ENCODE assay signal across 8 mouse cellular contexts in genomic region chr8:34325841-34326613, GRCm38 (mm10).
DNase-seq lines count a peak whose midpoint lies in the region; ATAC-seq lines count a peak whose summit lies in the region.

No protein-coding gene starts in this region.

- peaks cover 6% of the 10 kb centered on the region; the same call in 1 of the 2 replicates for H3K27me3 ChIP-seq in heart, embryonic 10.5 days (ENCODE audit: insufficient read depth, poor library complexity, severe bottlenecking)
- H3K27me3 ChIP-seq in embryonic facial prominence, embryonic 14.5 days (replicated peaks; ENCODE audit: control insufficient read depth, insufficient read depth, low read length) = 0 out of 2 replicates have a peak, but pooled peaks cover 7% of the 10 kb centered on the region
- no peaks in the 10 kb centered on the region for H3K27me3 ChIP-seq in neural tube, embryonic 11.5 days (ENCODE audit: control insufficient read depth, insufficient read depth, low read length)

- H3K9me3 ChIP-seq in heart, embryonic 10.5 days = no peaks in the 10 kb centered on the region
- H3K9me3 ChIP-seq in embryonic facial prominence, embryonic 14.5 days (ENCODE audit: control insufficient read depth, low read length) = no peaks in the 10 kb centered on the region
- no peaks in the 10 kb centered on the region for H3K9me3 ChIP-seq in neural tube, embryonic 11.5 days (ENCODE audit: control insufficient read depth, low read length)

- H3K4me3 ChIP-seq in heart, embryonic 10.5 days = peak overlapping the region; percentile 59
- peak overlapping the region; percentile 22 for H3K4me3 ChIP-seq in embryonic facial prominence, embryonic 14.5 days (ENCODE audit: low read depth, low read length)
- peak overlapping the region; percentile 10; the same call in 1 of the 2 replicates for H3K4me3 ChIP-seq in neural tube, embryonic 11.5 days (ENCODE audit: low read depth, low read length)

- peak overlapping the region; percentile 38 for H3K9ac ChIP-seq in embryonic facial prominence, embryonic 14.5 days (ENCODE audit: low read depth, low read length)
- H3K9ac ChIP-seq in neural tube, embryonic 11.5 days (ENCODE audit: low read length) = peak overlapping the region; percentile 20

- peak; percentile 77 for ATAC-seq in embryonic facial prominence, embryonic 14.5 days (ENCODE audit: low read depth)
- ATAC-seq in neural tube, embryonic 11.5 days (ENCODE audit: insufficient read depth, low FRiP score, low TSS enrichment) = peak; percentile 75
- ATAC-seq in activated CD4-positive, CD25-positive, alpha-beta regulatory T cell, adult 4 months = no peak

- DNase-seq in heart, embryonic 10.5 days (ENCODE audit: low spot score) = no peak
- no peak for DNase-seq in heart, postnatal 4 days
- DNase-seq in Muller cell, postnatal 12 days (ENCODE audit: inconsistent ontology term) = peak; percentile 54
- peak; percentile 61 for DNase-seq in embryonic facial prominence, embryonic 14.5 days (ENCODE audit: low spot score)
- peak; percentile 17 to 22 for DNase-seq in layer of hippocampus, postnatal 25 days (ENCODE audit: extremely low spot score in 1 of 2, low spot score in 1 of 2)
- DNase-seq in neural tube, embryonic 11.5 days (ENCODE audit: low spot score) = peak; percentile 71
- no peak for DNase-seq in spleen, adult 12 weeks (ENCODE audit: low spot score)

- H3K36me3 ChIP-seq in heart, embryonic 10.5 days = no peaks in the 10 kb centered on the region
- H3K36me3 ChIP-seq in embryonic facial prominence, embryonic 14.5 days (ENCODE audit: control insufficient read depth, insufficient read depth, low read length) = no peaks in the 10 kb centered on the region
- no peaks in the 10 kb centered on the region for H3K36me3 ChIP-seq in neural tube, embryonic 11.5 days (ENCODE audit: control insufficient read depth, insufficient read depth, low read length)

- peak overlapping the region; percentile 59 for H3K4me2 ChIP-seq in embryonic facial prominence, embryonic 14.5 days (ENCODE audit: low read depth, low read length)
- H3K4me2 ChIP-seq in neural tube, embryonic 11.5 days (ENCODE audit: low read depth) = peak overlapping the region; percentile 43

- 2% methylated on average over 15 of the region's 17 CpGs for WGBS in heart, embryonic 10.5 days
- 2% methylated on average over 13 of the region's 17 CpGs for WGBS in embryonic facial prominence, embryonic 14.5 days
- under 1% methylated on average over 14 of the region's 17 CpGs for WGBS in neural tube, embryonic 11.5 days

- peak overlapping the region; percentile 69 for H3K27ac ChIP-seq in heart, embryonic 10.5 days
- no peak overlapping the region for H3K27ac ChIP-seq in embryonic facial prominence, embryonic 14.5 days (replicated peaks; ENCODE audit: low read depth, low read length)
- peak overlapping the region; percentile 77 for H3K27ac ChIP-seq in neural tube, embryonic 11.5 days (ENCODE audit: low read depth, low read length)

- H3K4me1 ChIP-seq in heart, embryonic 10.5 days = peaks cover 11% of the 10 kb centered on the region
- H3K4me1 ChIP-seq in embryonic facial prominence, embryonic 14.5 days (ENCODE audit: control insufficient read depth, insufficient read depth, low read length) = 0 out of 2 replicates have a peak, but pooled peaks cover 4% of the 10 kb centered on the region
- H3K4me1 ChIP-seq in neural tube, embryonic 11.5 days (ENCODE audit: control insufficient read depth, insufficient read depth, low read length) = peaks cover 13% of the 10 kb centered on the region; the same call in 1 of the 2 replicates

Comparison
In these comparisons a context has a peak if more than half of its experiments do, and no peak if none do; other contexts are left out.
1. DNase-seq: peak in Muller cell, postnatal 12 days (single experiment), embryonic facial prominence, embryonic 14.5 days (single experiment), layer of hippocampus, postnatal 25 days (2 of 2) and neural tube, embryonic 11.5 days (single experiment); none in heart, embryonic 10.5 days (single experiment), heart, postnatal 4 days (single experiment) and spleen, adult 12 weeks (single experiment).
2. Peak in every context shown above with its lines, with median percentiles within 50 percentile points of each other: H3K4me3 ChIP-seq.